Mouse (Mus musculus) neutrophil, adult 5-6 weeks (primary cell): ENCODE measurements around the gene Kcnj9. TPM values are rescaled to one million over a fixed set of nuclear protein-coding genes. Genes with fewer than 3 reads are reported as not detected.

Experiments
- ATAC-seq: fragments of 151-379, 151-347 bp; 2 replicates; pipeline ENCODE4 v1.8.0; 2017; ENCODE audit warnings: mild to moderate bottlenecking, moderate TSS enrichment; ENCODE audit not compliant: insufficient number of reproducible peaks, poor library complexity, low FRiP score, severe bottlenecking; ENCODE audit errors: extremely low read depth
- total RNA-seq: library from RNA; stranded (forward); fragments of 200-1000 nt; gene quantifications from 2 replicates; pipeline ENCODE4 v1.2.3, GENCODE M21; 2017

Kcnj9 gene
- total RNA-seq, 1 experiment from 2014 or later: not detected

DNA sequence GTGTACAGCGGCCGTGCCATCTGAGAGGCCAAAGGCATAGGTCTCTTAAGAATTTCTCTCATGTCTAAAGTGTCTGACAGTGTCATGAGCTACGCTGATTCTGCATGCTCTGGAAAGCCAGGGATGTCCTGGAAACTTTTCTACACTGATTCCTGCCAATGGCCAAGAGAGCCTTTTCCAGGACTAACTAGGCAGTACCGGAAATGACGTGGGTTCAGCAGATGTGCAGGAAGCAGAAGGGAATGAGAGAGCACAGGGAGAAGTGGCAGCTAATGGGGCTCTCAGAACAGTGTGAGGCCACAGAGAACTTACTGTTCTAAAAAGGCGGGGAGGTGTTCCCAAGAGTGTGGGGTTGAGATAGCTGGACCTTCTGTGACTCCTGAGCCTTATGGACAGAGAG is 55.7 kb downstream of the Kcnj9 start:
- no peak for ATAC-seq

DNA sequence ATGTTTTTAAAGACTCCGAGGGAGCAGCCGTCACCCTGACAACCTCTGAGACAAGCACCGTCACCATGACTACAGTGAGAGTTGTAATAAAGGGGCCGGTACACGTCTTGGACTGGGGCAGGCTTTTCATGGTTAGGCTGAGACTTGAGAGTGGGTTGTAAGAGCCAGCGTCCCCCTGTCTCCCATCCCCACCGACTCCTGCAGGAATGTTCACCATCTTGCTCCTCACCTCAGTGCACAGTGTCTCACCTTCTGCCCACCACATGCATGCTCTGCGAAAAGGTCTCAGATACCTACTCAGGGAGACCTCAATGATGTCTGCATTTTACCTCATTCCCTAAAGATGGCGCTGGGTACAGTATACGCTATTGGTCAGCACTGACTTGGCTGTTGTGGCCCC is 57.4 kb downstream of the Kcnj9 start:
- ATAC-seq: no peak

DNA sequence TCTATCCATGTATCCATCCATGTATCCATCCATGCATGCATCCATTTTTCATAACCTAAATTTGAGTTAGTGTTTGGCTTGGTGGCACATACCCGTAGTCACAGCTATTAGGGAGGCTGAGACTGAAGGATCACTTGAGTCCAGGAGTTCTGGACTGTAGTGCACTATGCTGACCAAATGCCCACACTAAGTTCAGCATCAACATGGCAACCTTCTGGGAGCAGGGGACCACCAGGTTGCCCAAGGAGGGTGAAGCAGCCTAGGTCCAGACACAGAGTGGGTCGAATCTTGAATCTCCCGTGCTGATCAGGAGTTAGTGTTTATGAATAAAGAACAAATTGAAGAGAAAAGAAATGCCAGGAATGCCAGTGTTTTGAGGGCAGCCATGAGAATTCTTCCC is 57.9 kb downstream of the Kcnj9 start:
- no peak for ATAC-seq

Other genes with a start within 250 kb of the Kcnj9 start
- 148 and 152 TPM in 2 replicates for gene Copa, start 246.8 kb downstream of the Kcnj9 start, total RNA-seq
- gene Ncstn, start 246.5 kb downstream of the Kcnj9 start, total RNA-seq: 59.1 and 61.8 TPM in 2 replicates
- 41.4 and 52.2 TPM in 2 replicates for gene Pex19, start 202.6 kb downstream of the Kcnj9 start, total RNA-seq
- gene Dcaf8, start 181.2 kb downstream of the Kcnj9 start, total RNA-seq: 185 and 197 TPM in 2 replicates
- gene Pea15a, start 122.5 kb downstream of the Kcnj9 start, total RNA-seq: 6.6 and 8.5 TPM in 2 replicates
- gene Casq1, start 109.5 kb downstream of the Kcnj9 start, total RNA-seq: not detected in 2 replicates
- gene Atp1a4, start 70.9 kb downstream of the Kcnj9 start, total RNA-seq: not detected in 2 replicates
- gene Igsf8, start 67.7 kb downstream of the Kcnj9 start, total RNA-seq: 9.0 and 10.1 TPM in 2 replicates
- gene Atp1a2, start 31.3 kb downstream of the Kcnj9 start, total RNA-seq: not detected in 2 replicates
- gene Kcnj10, start 11.9 kb upstream of the Kcnj9 start, total RNA-seq: not detected in 2 replicates
- gene Pigm, start 47.2 kb upstream of the Kcnj9 start, total RNA-seq: 25.0 and 27.8 TPM in 2 replicates
- 2.9 and 4.1 TPM in 2 replicates for gene Slamf9, start 146.0 kb upstream of the Kcnj9 start, total RNA-seq
- gene Igsf9, start 152.5 kb upstream of the Kcnj9 start, total RNA-seq: 3.2 and 4.3 TPM in 2 replicates
- 181 and 198 TPM in 2 replicates for gene Tagln2, start 170.7 kb upstream of the Kcnj9 start, total RNA-seq
- 3.9 and 4.4 TPM in 2 replicates for gene Cfap45, start 191.5 kb upstream of the Kcnj9 start, total RNA-seq
- not detected in 2 replicates for gene Vsig8, start 226.6 kb upstream of the Kcnj9 start, total RNA-seq